Mouse (Mus musculus) natural killer cell, adult 2 months (primary cell): Measurements from ENCODE around the gene Cntn5.

Experiments used
- DNase-seq, 2 experiments: peaks; one replicate each; pipeline ENCODE4 v3.0.0; 2022; ENCODE audit warnings: low spot score in 2 of 2

Gene Cntn5

DNA sequence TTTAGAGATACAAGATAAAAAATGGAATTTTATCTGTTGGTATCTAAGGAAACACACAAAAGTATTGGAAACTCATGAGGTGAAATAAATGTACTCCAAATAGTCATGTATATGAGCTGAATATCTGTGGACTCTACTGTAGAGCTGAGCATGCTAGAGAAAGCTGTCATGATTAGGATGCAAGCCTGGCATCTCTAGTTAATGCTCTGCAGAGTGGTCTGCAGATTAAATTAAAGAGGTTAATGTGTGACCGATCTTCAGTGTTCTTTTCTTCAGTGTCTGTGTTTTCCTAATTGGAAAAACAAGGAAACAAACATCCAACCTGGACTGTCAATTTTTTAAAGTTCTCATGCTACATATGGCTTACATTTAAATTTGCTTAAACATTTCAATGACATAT, 1199.4 kb downstream of the Cntn5 start:
- DNase-seq, result no peak

- no peak for DNase-seq
Measured at GRCm38 (mm10) chr9:9696636-9697035, 1207.9 kb downstream of the Cntn5 start.

GRCm38 (mm10) chr9:9682348-9682884, 1222.2 kb downstream of the Cntn5 start:
- no peak for DNase-seq

DNA sequence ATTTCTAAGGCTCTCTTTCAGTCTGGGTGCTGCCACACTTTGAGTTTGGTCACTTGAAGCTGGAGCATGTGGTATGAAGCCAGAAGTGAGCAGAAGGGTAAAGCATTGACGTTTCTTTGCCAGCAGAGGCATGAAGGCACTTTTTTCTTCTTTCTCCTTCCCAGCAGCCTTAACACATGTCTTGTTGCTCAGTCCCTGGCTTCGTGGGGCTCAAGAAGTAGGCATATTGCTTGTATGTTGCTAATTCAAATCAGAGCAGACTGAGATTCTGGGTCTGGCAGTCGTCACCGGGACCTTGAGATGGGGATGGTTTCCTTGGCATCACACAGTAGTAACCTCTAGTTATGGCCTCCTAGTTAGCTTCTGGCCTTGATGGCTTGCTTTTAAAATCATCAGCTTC, 1228.5 kb downstream of the Cntn5 start:
- DNase-seq, result no peak

GRCm38 (mm10) chr9:9674531-9674930, 1230.0 kb downstream of the Cntn5 start:
- no peak for DNase-seq

DNA sequence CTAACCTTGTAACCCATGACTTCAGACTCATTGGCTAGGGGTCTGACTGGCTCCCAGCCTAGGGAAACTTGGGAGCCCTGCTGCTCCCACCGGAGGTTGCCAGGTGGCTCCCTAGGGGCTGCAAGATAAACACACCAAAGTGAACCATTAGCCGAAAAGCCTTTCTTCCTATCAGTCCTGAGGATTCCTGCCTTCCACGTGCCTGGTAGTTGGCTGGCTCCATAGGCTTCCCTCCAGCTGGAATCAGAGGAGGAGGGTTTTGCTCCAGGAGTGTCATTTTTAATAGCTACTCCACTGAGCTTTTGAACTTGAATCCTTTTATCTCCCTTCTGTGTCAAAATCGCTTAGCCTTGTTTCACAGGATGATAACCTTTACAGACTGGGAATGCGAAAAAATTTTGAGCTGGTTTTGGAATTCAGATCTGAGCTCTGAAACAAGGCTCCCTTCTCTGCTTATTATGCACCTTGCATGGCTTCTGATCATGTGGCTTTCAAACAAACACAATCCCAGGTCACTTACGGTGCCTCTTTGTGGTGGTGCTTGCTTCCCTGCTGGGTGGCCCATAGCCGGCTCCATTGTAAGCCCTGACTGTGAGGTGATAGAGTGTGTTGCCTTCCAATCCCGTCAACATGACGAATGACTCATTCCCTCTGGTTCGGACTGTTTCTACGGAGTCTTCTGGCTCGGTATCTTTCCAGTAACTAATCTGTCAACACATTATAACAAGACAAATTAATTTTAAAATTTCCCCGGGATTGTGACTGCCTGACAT, 1231.1 kb downstream of the Cntn5 start:
- DNase-seq, result no peak

- no peak for DNase-seq
Measured at GRCm38 (mm10) chr9:9653463-9653862, 1251.1 kb downstream of the Cntn5 start.

- no peak for DNase-seq
Measured at GRCm38 (mm10) chr9:9647361-9647760, 1257.2 kb downstream of the Cntn5 start.

DNA sequence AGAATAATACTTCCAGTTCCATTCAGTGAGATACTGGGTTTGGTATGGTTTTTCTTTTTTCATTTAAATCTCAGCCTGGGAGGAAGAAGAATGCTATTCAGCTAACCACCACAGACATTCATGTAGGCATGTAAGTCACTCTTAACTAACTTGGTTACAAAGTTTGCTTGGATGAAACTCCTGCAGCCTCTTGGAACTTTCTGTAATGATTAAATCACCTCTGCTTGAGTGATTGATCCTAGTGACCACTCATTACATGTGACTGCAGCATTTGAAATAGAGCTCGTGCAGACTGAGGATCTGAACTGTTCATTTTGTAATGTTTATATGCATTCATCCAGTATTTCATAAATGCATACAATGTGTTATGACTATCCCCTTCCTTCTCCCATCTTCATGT, 1258.3 kb downstream of the Cntn5 start:
- no peak for DNase-seq
